Mouse (Mus musculus): ENCODE results near the gene Wdfy2.

DNA sequence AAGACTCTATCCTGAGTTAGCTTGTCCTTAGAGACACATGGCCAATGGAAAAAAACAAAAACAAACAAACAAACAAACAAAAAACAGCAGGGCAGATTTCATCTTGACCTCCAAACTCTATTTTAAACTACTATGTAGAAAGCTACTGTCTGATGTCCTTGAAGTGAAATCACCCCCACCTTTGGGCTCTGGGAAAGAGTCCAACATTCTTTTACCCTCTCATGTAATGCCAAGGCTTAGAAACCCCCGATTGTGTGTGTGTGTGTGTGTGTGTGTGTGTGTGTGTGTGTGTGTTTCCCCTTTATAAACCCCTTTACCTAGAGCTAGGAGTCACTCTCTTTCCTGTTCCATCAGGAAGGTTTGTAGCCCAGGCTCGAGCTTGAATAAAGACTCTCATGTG, 165.1 kb downstream of the Wdfy2 start:
- TF ChIP-seq POLR2A (IDR thresholded peaks at IDR 0.05; ENCODE audit: low read depth, low read length), result no peak
- TF ChIP-seq CTCF (IDR thresholded peaks at IDR 0.05; ENCODE audit: extremely low read depth, insufficient read length, insufficient replicate concordance, low read depth, low read length), result no peak

Measured in small intestine, adult 2 months (tissue).